Mouse (Mus musculus) adrenal gland, postnatal 14 days (tissue): ENCODE measurements around the gene Gm49388. TPM values are rescaled to one million over a fixed set of nuclear protein-coding genes. Genes with fewer than 3 reads are reported as not detected.
A peak's percentile ranks its signal among the peaks of the same experiment; 100 is the strongest.
"Not testable (repeated sequence)": the region's sequence is repeated elsewhere in the genome, so short reads cannot be mapped to it uniquely, and the experiment has no call there.

Experiments
- DNase-seq: peaks from one replicate; pipeline ENCODE4 v3.0.0; 2021; ENCODE audit warnings: mixed read lengths
- total RNA-seq: library from RNA; stranded (reverse); gene quantifications from 2 replicates; pipeline ENCODE4 v1.2.3, GENCODE M21; 2021

Gm49388 gene
- total RNA-seq, 1 experiment from 2014 or later: 0.44 TPM

DNA sequence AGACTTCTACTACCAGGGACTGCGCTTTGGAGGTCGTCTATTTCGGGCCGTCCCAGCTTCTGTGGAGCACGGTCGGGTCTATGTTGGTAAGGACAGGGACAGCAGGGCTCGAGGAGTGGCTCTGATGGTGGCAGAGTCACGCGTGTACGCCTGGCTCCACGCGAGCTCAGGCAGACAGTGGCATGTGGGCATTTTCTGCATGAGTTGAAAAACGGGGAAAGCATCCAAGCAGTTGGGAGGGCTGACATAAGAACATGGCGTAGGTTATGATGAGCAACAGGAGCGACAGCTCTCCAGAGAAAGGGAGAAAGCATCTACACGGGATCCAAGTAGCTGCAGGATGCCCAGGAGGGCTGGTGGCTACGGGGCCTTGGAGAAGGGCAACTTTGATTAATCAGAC, 16.9 kb downstream of the Gm49388 start:
- no peak for DNase-seq

DNA sequence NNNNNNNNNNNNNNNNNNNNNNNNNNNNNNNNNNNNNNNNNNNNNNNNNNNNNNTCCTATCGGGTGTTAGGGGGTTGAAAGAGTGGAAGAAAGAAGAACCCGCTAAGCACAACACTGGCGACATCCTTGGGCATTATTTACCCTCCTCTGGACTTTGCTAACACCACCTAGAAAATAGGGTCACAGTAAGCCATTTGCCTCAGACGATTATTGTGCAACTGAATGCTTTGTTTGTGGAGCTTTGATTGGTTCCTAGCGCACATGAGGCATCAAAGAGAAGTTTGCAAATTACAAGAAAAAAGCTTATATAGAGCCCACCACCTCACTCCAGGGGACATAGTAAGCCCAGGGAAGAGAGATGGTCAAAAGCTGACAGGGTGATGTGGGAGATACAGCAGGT, 23.4 kb downstream of the Gm49388 start:
- DNase-seq: no peak

DNA sequence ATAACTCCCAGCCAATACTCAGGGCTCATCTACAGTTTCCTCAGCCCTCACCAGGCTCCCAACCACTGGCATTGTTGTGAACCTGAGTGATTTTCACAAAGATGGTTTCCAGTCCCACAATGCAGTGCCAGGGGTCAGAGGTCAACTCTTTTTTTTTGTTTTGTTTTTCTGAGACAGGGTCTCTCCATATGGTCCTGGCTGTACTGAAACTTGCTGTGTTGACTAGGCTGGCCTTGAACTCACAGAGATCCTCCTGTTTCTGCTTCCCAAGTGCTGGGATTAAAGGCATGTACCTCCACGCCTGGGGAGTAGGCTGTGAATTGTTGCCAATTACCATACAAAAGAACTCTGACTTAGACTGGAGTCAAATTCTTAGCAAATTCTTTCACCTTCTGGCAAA, 24.4 kb downstream of the Gm49388 start:
- no peak for DNase-seq

DNA sequence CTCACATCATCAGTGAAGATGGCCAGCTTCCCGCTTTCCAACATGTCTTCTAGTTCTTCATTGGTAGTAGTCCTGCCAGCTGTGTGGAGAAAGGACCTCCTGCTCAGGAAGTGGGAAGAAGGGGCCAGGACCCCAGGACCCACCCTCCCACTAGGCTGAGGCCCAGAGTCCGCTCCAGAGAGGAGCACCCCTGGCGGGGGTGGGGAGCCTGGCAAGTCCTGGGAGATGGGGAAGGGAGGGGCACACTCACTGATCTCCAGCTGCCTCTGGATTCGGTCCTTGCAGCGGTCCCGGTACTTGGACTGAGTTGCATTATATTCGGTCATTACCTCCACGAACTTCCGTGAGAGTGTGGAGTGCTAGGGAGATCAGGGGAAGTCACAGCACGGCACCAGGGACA, 25.2 kb downstream of the Gm49388 start:
- DNase-seq: no peak

DNA sequence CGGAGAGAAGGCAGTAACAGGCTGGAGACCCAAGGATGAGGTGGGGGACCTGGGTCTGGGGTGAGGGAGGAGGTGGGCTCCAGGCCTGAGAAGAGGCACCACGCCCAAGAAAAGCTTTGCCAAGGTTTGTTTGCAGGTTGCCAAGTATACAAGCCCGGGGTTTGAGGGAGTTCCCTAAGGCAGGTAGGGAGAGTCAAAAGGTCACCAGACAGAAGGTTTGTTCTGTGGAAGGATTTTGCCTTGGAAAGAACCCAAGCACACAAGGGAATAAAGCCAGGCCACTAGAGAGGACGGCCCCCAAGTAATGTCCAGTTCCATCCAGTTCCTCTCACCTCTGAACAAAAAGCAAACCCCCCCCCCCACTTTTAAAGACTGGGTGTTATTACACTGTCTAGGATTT, 25.8 kb downstream of the Gm49388 start:
- no peak for DNase-seq

DNA sequence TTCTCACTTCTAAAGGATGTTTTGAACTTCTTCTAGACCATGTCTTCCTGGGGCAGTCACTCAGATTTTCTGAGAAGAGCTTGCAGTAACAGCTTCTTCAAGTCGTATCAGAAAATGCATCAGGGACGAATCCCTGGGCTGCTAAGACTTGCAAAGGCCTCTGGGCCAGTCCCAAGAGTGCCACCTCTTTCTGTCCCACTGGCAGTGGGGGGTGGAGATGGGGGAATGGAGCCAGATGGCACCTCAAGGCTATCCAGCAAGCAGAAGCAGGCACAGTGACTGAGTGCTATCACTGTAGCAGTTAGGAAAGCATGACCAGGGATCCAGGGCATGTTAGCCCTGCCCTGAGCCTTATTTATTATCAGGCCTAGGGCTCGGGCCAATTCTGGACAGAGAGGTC, 26.9 kb downstream of the Gm49388 start:
- DNase-seq: peak; percentile 82

DNA sequence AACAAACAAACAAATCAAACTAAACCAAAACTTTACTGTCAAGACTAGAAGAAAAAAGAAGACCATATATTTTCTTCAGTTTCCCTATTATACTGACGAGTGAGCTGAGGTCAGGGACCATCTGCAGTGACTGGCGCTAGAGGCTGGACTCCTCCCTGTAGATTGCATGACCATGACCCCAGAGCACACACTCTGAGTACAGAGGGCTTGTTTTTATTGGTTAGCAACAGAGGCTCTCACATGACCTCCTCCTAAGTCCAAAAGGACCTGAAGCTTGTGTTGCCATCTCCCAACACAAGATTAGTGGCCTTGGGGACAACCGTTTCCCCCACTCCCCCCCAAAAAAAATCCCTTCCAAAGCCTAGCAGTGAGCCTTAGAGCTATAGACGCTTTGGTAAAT, 28.4 kb downstream of the Gm49388 start:
- DNase-seq: peak; percentile 44

DNA sequence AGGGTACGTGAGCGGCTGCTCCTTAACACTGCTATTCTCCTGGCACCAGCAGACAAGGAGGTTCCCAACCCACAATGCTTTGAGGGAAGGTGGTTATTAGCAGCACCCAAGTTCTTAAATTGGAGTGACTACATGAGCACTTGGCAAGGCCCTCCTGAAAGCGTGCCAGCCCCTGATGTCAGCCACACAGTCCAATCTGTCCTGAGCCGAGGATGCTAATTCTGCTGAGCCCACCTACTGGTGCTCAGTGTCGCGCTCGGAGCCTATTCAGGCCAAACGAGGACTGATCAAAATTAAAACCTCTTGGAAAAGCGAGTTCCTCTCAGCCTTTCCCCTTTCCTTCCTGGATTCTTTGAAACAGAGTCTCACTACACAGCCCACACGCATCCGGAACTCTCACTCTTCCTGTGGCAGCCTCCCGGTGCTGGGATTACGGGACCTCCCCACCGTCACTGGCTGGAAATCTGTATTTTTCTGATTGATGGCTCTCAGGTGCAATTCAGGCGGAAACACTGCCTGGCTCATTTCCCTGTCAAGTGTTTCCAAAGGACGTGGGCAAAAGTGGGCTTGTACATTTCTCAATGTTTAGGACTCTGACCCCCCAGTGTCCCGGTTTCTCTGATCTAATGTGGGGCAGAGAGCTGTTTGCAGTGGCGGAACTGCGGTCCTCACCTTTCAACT, 29.0 kb downstream of the Gm49388 start:
- peak; percentile 77 for DNase-seq

DNA sequence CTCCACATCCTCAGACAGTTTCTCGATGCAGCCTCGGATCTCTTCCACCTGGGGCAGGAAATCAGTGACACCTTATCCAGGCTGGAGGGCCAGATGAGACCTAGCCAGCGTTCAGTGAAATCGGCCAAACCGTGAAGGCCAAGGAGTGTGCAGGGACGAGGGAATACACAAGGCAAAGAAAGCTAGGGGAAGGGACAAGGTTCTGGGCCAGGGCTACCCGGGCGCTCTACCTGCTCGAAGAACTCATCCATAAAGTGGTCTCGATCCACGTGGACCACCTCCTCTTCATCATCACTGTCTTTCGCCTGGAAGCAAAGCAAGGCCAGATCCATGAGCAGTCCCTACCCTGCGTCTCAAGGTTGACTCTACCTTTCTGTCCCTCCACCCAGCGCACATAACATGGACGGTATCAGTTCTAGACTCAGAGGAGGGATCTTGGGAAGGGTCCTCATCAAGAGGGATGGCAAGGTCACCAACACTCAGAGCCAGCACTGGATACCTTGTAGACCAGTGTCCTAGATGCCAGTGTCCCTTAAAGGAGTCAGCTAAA, 29.8 kb downstream of the Gm49388 start:
- no peak for DNase-seq

DNA sequence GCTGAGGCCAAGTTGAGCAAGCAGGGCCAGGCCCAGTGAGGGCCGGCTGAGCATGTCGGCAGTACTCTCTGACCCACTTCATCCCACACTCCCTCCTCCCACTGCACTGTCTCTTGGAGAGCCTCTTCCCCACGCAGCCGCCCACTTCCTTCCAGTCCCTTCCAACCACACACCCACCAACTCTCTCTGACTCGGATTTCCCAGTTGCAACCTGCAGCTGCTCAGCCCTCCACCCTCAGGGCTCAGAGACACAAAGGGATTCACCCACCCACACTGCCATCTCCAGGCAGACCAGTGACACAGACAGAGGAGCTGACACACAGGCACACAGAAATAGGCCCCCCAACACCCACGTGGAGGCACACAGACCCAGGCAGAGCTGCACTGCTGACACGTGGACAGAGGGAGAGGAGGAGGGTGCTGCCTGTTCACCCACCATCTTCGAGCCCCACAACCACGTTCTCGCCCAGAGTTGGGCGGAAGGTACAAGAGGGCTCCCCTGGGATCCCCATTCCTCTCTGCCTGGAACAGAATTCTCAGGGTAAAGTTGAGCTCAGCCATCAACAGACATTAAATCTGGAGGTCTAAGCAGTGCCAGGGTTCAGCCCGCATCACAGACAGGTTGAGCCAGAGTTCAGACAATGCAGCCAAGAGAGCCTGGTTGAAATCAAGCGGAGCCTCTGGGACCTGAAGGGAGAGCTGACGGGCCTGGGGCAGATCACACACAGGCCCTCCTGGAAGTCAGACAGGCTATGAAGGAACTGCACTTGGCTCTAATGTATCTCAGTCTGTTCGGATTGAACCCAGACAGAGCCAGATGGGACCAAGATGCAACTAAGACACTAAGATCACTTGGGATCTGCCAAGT, 30.8 kb downstream of the Gm49388 start:
- DNase-seq: peak; percentile 69

DNA sequence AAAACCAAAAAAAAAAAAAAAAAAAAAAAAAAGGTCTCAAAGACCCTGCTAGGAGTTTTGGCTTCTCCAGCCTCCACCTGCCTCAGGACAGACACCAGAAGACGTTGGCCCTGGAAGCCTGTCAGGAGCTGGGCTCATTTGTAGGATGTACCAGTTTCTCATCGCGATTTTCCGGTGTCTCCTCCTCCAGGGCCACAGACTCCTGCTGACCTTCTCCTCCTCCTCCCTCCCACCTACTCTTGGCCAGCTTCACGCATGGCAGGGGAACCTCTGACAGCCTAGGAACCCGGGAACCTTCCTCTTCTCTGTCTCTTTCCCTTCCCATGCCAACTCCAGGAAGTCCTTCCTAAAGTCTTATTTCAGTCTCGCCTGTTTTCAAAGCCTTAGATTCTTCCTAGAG, 31.6 kb downstream of the Gm49388 start:
- DNase-seq: no peak

DNA sequence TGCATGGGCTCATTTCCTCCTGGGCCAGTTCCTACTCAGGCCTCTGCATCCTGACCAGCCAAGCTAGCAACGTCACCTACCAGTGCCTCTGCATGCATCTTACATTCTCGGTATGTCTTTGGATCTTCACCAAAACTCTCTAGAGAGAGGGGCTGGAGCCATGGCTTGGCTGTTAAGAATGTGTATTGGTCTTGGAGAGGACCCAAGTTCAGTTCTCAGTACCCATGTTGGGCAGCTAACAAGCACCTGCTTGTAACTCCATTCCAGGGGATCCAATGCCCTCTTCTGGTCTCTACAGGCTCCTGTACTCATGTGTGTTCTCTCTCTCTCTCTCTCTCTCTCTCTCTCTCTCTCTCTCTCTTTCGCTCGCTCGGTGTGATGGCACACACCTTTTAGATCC, 32.4 kb downstream of the Gm49388 start:
- no peak for DNase-seq

DNA sequence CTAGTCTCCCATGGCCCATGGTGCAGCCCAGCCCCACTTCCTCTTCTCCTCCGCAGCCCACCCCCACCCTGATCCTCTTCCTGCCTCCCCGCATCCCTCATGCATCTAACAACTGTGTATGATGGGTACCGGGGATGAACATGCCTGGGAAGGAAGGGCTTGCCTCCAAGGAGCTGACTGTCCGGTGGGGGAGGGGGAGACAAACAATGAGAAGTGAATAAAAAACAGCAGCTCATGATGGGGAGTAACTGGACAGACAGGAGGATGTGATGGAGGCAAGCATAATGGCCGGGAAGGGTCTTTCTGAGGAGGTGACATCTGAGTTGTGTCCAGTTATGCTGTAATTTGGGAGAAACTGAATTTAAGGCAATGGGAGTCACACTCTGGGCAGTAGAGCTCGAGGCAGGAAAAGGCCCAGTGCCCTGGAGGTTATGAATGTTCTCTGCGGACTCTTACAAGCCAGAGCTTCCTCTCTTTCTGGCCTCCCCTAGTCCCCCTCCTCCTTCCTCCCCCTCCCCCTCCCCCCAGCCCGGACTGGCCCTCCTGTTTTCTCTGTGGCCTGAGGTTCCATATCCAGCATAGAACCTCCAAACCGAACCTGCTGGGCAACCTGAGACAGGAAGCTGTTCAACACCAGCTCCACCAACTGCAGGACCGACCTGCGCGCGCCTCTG, 35.6 kb downstream of the Gm49388 start:
- peak; percentile 26 for DNase-seq

DNA sequence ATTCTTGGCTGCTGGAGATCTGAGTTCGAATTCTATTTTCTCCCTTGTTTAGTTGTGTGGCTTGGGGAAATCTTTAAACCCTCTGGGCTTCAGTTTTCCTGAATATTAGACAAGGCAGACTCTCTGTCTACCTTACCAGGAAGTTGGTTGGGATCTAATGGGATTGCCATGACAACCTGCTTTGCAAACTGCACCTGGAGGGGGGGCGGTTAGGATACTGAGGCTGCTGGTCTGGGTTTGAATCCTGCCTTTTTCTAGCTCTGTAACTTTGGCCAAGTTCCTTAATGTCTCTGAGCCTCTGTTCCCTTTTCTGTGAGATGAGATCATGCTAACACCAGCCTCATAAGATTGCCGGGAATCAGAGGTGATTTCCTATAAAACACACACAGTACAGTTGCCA, 37.1 kb downstream of the Gm49388 start:
- DNase-seq: no peak

DNA sequence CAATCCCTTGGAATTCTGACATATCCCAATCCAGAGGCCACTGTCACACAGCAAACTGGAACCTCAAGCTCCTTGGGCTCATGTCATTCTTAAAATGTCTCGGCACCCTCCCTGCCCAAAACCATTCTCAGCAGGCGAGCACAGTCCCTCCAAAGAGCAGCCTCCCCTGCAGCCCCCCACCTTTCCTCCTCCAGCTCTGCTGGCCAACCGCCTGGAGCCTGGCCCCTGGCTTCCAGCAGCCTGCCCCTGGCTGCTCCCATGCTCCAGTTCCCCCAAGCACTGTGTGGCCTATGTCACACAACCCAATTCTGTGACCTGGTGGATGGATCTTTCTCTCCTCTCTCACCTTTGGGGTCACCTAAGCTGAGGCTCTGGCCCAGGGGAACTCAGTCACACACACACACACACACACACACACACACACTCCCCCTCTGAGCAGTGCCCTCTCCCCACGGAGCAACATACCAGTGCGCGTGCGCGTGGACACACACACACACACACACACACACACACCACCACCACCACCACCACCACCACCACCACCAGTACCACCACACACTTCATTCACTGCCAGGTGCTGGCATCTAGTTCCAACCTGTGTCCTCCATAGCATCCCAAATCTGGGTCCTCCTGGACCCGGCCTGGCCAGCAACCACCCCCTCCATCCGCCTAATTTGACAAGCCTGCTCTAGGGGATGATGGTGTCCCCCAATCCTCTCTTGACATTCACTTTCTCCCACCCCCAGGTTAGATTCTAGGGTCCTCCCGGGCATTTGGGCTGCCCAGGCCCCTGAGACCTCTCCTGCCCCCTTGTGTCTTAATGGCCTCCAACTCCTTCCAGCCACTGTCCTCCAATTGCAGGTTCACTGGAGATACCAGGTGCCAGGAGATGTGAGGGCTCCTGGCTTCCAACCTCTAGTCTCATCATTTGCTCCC, 38.1 kb downstream of the Gm49388 start:
- DNase-seq: no peak

DNA sequence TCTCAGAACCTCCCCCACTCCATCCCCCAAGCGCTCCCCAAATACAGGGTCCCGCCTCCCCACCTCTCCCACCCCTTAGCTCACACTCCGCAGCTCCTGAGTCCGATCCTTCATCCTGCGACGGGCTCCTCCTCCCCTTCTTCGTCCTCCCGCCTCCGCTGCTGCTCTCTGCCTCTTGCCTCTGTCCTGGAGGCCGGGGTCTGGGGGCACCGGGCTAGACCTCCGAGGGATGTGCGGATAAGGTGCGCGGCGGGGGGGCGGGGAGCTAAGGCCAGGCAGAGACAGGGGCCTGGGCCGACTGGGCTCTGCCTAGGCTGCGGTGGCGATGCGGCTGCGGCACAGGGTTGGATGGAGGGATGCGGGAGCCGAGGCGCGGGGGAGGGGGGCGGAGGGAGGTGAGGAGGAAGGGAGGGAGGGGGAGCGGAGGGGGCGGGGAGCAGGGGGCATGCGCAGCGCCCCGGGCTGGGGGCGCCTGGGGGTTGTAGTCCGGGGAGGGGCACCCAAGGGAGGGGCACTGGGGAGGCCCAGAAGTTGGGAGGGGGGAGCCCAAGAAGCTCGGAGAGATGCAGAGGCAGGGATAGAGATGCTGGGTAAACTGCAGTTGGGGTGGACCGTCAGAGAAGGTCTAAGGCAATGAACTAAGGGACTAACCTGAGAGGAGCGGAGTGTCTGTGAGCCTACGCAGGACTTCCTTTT, 38.9 kb downstream of the Gm49388 start, which contains the start of the genes Stx4a and Stx1b:
Gene Stx4a, plus strand, starts transcription at position 119 of the 696 bp plus-strand sequence.
Gene Stx1b, minus strand, starts transcription at position 374 of the 696 bp plus-strand sequence.
- peak; percentile 58 for DNase-seq

DNA sequence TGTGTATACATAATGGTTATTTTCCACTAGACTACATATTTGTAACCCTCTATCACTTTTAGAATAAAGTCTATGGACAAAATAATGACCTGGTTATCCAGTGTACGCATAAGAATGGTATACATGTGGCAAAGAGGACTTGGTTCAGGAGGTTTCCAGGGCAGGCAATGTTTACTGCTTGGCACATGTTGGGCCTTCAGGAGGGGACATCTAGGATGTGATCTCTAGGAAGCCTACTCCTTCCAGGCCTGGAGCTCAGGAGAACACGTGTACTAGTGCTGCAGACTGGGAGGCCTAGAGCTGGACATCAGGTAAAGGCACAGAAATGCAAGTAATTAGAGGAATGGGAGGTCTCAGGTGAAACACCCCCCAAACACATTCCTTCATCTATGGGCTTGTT, 50.1 kb downstream of the Gm49388 start:
- DNase-seq: no peak

DNA sequence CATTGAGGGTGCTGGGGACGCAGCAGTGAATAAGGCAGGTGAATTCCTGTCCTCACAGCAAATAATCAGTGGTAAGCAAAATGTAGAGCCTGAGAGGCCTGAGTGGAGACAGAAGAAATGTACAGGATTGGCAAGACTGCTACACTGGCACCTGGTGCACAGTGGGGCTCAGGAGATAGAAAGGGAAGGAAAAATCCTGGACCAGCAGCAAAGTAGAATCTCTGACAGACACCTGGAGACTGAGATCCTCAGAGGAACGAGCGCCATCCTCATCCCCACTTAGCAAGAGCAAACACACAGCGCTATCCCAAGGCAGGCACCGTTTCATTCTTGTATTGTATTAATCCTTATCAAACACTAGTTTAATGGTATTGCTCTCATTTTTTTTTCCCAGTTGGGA, 52.1 kb downstream of the Gm49388 start:
- no peak for DNase-seq

DNA sequence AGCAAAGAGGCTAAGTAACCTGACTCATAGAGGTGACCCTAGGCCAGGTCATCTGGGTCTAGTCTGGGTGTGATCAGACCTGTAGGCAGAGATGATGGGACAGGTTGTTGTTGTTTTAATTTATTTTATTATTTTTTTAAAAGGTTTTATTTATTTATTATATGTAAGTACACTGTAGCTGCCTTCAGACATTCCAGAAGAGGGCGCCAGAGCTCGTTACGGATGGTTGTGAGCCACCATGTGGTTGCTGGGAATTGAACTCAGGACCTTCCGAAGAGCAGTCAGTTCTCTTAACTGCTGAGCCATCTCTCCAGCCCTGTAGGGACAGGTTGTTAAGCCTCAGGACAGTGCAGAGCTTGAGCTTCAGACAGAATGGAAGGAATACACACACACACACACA, 52.5 kb downstream of the Gm49388 start:
- DNase-seq: not testable (repeated sequence)

DNA sequence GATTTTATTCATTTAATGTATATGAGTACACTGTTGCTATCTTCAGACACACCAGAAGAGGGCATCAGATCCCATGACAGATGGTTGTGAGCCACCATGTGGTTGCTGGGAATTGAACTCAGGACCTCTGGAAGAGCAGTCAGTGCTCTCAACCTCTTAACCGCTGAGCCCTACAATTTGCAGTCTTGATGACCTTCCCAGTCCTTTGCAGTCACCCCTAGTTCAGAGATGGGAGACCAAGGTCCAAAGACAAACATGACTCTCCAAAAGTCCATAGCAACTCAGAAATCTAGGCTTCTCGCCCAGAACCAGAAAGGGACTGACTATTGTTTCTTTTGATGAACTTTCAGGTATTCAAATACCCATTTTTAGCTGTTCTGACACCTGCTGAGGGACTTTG, 54.6 kb downstream of the Gm49388 start:
- not testable (repeated sequence) for DNase-seq

DNA sequence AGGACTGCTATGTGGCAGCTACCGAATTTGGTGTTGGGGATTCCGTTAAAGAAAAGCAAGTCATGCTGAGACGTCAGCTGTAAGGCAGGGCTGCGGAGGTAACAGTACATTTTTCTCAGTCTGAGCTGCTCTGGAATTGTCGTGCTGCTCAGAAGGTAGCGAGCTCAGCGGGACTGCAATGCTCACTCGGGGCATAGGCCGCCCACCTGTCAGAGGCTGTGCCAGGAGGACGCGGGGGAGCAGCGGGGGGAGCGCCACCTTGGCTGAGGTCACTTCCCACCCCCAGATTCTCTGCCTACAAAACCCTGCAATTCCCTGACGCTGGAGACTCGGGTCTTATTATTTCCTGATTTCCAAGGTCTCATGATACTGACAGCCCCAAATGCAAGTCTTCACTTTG, 55.5 kb downstream of the Gm49388 start:
- peak; percentile 72 for DNase-seq
